Mouse (Mus musculus) ES-E14 (cell line): ENCODE measurements around the gene Gm10229. TPM values are rescaled to one million over a fixed set of nuclear protein-coding genes. Genes with fewer than 3 reads are reported as not detected.
"Not testable (repeated sequence)": the region's sequence is repeated elsewhere in the genome, so short reads cannot be mapped to it uniquely, and the experiment has no call there.

Source experiments
- DNase-seq: peaks from one replicate; pipeline ENCODE4 v3.0.0-alpha.2; 2013; ENCODE audit warnings: low read depth, low spot score
- H3K27ac ChIP-seq: 2 replicates; pipeline ENCODE4 v1.5.1; 2012; ENCODE audit warnings: low read depth, mild to moderate bottlenecking, low read length, moderate library complexity, mixed read lengths; ENCODE audit not compliant: poor library complexity, insufficient read depth, severe bottlenecking
- H3K36me3 ChIP-seq: 2 replicates; pipeline ENCODE4 v1.6.1; 2012; ENCODE audit warnings: mild to moderate bottlenecking, low read length, moderate library complexity, mixed read lengths; ENCODE audit not compliant: control insufficient read depth, poor library complexity, insufficient read depth, severe bottlenecking
- H3K4me1 ChIP-seq, 2 experiments: fragments of 150-350 bp in 1 of 2; sonication (generic) in 1 of 2; 2 replicates each; pipeline ENCODE4 v1.6.1; 2012; ENCODE audit warnings: low read length in 2 of 2, mild to moderate bottlenecking in 1 of 2, mixed read lengths in 1 of 2; ENCODE audit not compliant: control insufficient read depth in 2 of 2, insufficient read depth in 2 of 2, poor library complexity in 1 of 2
- H3K4me3 ChIP-seq, 2 experiments: fragments of 150-350 bp in 1 of 2; sonication (generic) in 1 of 2; 2 replicates each; pipeline ENCODE4 v1.5.1; 2012; ENCODE audit warnings: low read length in 2 of 2, low read depth in 1 of 2, mild to moderate bottlenecking in 1 of 2, mixed read lengths in 1 of 2; ENCODE audit not compliant: insufficient read depth in 1 of 2, poor library complexity in 1 of 2, severe bottlenecking in 1 of 2
- H3K9ac ChIP-seq: 2 replicates; pipeline ENCODE4 v1.6.1; 2012; ENCODE audit warnings: low read depth, mild to moderate bottlenecking, low read length, mixed read lengths; ENCODE audit not compliant: poor library complexity, insufficient read depth, severe bottlenecking
- H3K9me3 ChIP-seq: fragments of 150-350 bp; sonication (generic); 2 replicates; pipeline ENCODE4 v1.6.1; 2012; ENCODE audit warnings: low read depth, mild to moderate bottlenecking, low read length; ENCODE audit not compliant: control insufficient read depth, insufficient read depth
- CHD2 ChIP-seq: IDR thresholded peaks from 2 replicates; pipeline ENCODE4 v1.6.1; 2014; ENCODE audit warnings: mild to moderate bottlenecking, low read depth, low read length, inconsistent platforms
- HCFC1 ChIP-seq: IDR thresholded peaks from 2 replicates; pipeline ENCODE4 v1.6.1; 2012; ENCODE audit warnings: low read length, inconsistent platforms, borderline replicate concordance; ENCODE audit not compliant: insufficient read depth
- MAFK ChIP-seq: IDR thresholded peaks from 2 replicates; pipeline ENCODE4 v1.6.1; 2014; ENCODE audit warnings: mild to moderate bottlenecking, low read depth, low read length, inconsistent platforms; ENCODE audit not compliant: insufficient read depth
- ZC3H11A ChIP-seq: IDR thresholded peaks from 2 replicates; pipeline ENCODE4 v1.6.1; 2012; ENCODE audit warnings: low read depth, mild to moderate bottlenecking, inconsistent platforms, low read length, borderline replicate concordance
- ZNF384 ChIP-seq: IDR thresholded peaks from 2 replicates; pipeline ENCODE4 v1.6.1; 2012; ENCODE audit warnings: low read depth, low read length, inconsistent platforms
- in situ Hi-C, 2 experiments: fragments of 600-800 bp; cut with MboI; formaldehyde crosslinking; loops; one replicate each; pipeline ENCODE4 v1.15.1; 2025; ENCODE audit warnings: low sequenced_read_pairs in 2 of 2, inconsistent platforms in 1 of 2; ENCODE audit not compliant: unreplicated experiment in 2 of 2
- total RNA-seq: library from RNA; depleted of rRNA; stranded (reverse); fragments of 300-350 nt; gene quantifications from 2 replicates; pipeline ENCODE4 v1.2.3, GENCODE M21; 2012; rRNA removed

The Gm10229 gene
- total RNA-seq, 1 experiment, result not detected

DNA sequence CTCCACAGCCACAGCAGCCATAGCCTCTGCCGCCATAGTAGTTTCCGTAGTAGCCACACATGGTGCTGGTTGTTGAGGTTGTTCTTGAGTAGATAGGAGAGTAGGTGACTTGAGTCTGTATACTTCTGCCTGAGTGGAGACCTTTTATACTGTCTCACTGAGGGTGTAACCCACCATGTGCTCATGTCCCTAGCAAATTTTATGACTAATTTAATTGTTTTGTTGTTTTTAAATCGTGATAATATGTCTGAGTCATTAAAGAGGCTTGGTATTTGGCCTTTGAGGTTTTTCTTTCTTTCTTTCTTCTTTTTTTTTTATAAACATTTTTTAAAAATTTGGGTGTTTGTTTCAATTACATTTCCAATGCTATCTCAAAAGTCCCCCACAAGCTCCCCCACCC lies 32.7 kb downstream of the Gm10229 start, which contains the start of gene Krtap6-5:
Gene Krtap6-5, minus strand, starts transcription at position 101 of the 400 bp plus-strand sequence.
- H3K9me3 ChIP-seq, result no peaks in the 10 kb centered on the region
- H3K4me3 ChIP-seq, result no peak within 1 kb of the TSS
- no peak for TF ChIP-seq HCFC1
- no peak for TF ChIP-seq MAFK
- no peak for TF ChIP-seq CHD2
- no peak for TF ChIP-seq ZNF384
- no peak for TF ChIP-seq ZC3H11A
- H3K27ac ChIP-seq, result no peak within 1 kb of the TSS
- no peak within 1 kb of the TSS for H3K9ac ChIP-seq
- no peaks in the 10 kb centered on the region for H3K36me3 ChIP-seq
- in situ Hi-C loops, result no loop called here
- no peaks in the 10 kb centered on the region for H3K4me1 ChIP-seq
- no peak for DNase-seq

DNA sequence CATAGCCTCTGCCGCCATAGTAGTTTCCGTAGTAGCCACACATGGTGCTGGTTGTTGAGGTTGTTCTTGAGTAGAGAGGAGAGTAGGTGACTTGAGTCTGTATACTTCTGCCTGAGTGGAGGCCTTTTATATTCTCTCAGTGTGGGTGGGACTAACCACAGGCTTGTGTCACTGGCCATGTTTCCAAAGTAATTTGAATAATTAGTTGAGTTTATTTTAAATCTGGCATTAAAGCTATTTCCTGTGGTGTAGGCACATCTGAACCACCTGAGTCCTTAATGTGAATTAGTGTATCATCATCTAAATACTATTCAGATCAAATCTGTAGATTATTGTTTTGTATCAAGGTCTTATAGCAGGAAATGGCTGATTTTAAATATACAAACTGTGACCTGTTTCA lies 48.8 kb downstream of the Gm10229 start, which contains the start of gene 1110025L11Rik:
Gene 1110025L11Rik, minus strand, starts transcription at position 101 of the 400 bp plus-strand sequence.
- H3K4me3 ChIP-seq, H3K4me1 ChIP-seq, in situ Hi-C loops, H3K9me3 ChIP-seq, H3K36me3 ChIP-seq, DNase-seq, H3K9ac ChIP-seq, H3K27ac ChIP-seq: not testable (repeated sequence)

Other genes with a start within 250 kb of the Gm10229 start
- not detected in 2 replicates for gene 2310057N15Rik, start 241.1 kb upstream of the Gm10229 start, total RNA-seq
- gene Gm5965, start 237.4 kb upstream of the Gm10229 start, total RNA-seq, result not detected in 2 replicates
- not detected in 2 replicates for gene Gm20741, start 203.1 kb upstream of the Gm10229 start, total RNA-seq
- gene Krtap15, start 195.1 kb upstream of the Gm10229 start, total RNA-seq, result not detected in 2 replicates
- not detected in 2 replicates for gene Krtap14, start 189.1 kb upstream of the Gm10229 start, total RNA-seq
- not detected in 2 replicates for gene Krtap19-1, start 145.9 kb upstream of the Gm10229 start, total RNA-seq
- gene Krtap19-2, start 141.0 kb upstream of the Gm10229 start, total RNA-seq, result not detected in 2 replicates
- not detected in 2 replicates for gene Krtap19-3, start 137.2 kb upstream of the Gm10229 start, total RNA-seq
- not detected in 2 replicates for gene Krtap19-4, start 130.2 kb upstream of the Gm10229 start, total RNA-seq
- gene Krtap19-5, start 118.8 kb upstream of the Gm10229 start, total RNA-seq, result not detected in 2 replicates
- gene Krtap19-9b, start 83.0 kb upstream of the Gm10229 start, total RNA-seq, result not detected in 2 replicates
- not detected in 2 replicates for gene Krtap16-3, start 52.4 kb upstream of the Gm10229 start, total RNA-seq
- not detected in 2 replicates for gene Krtap22-2, start 4.5 kb upstream of the Gm10229 start, total RNA-seq
- gene Krtap6-1, start 16.4 kb downstream of the Gm10229 start, total RNA-seq, result not detected in 2 replicates
- not detected in 2 replicates for gene Gm10228, start 26.2 kb downstream of the Gm10229 start, total RNA-seq
- gene Krtap6-5, start 32.6 kb downstream of the Gm10229 start, total RNA-seq, result 0.80 and 1.1 TPM in 2 replicates
- not detected in 2 replicates for gene 1110025L11Rik, start 48.7 kb downstream of the Gm10229 start, total RNA-seq
- not detected in 2 replicates for gene Krtap6-3, start 68.7 kb downstream of the Gm10229 start, total RNA-seq
- not detected in 2 replicates for gene Gm6358, start 125.6 kb downstream of the Gm10229 start, total RNA-seq
- not detected in 2 replicates for gene Gm10061, start 135.8 kb downstream of the Gm10229 start, total RNA-seq
- gene Gm9789, start 142.7 kb downstream of the Gm10229 start, total RNA-seq, result not detected in 2 replicates
- gene Gm7735, start 154.2 kb downstream of the Gm10229 start, total RNA-seq, result not detected in 2 replicates
- gene 1110057P08Rik, start 159.5 kb downstream of the Gm10229 start, total RNA-seq, result not detected in 2 replicates
- not detected in 2 replicates for gene Krtap20-2, start 190.6 kb downstream of the Gm10229 start, total RNA-seq